Mouse (Mus musculus) lung, postnatal 14 days (tissue): ENCODE data around the gene 7530416G11Rik.

Experiments
- DNase-seq: peaks from one replicate; pipeline ENCODE4 v3.0.0; 2021

7530416G11Rik gene

GRCm38 (mm10) chr15:85503127-85503526 is at the start of gene 7530416G11Rik:
Gene 7530416G11Rik (minus strand): TSS chr15:85503227.
- DNase-seq = no peak

GRCm38 (mm10) chr15:85546500-85546899 is 43.5 kb upstream of the 7530416G11Rik start:
- no peak for DNase-seq

- no peak for DNase-seq
These were observed 42.3 kb upstream of the 7530416G11Rik start for GRCm38 (mm10) chr15:85545369-85545768.

- DNase-seq = no peak
These were observed 35.1 kb upstream of the 7530416G11Rik start for GRCm38 (mm10) chr15:85538170-85538569.

GRCm38 (mm10) chr15:85537151-85537550 is 34.1 kb upstream of the 7530416G11Rik start:
- DNase-seq = no peak

GRCm38 (mm10) chr15:85534646-85535045 is 31.6 kb upstream of the 7530416G11Rik start:
- no peak for DNase-seq

- DNase-seq = peak; percentile 45
These were observed 31.2 kb upstream of the 7530416G11Rik start for GRCm38 (mm10) chr15:85534215-85534614.

- peak; percentile 38 for DNase-seq
These were observed 29.0 kb upstream of the 7530416G11Rik start for GRCm38 (mm10) chr15:85532063-85532462.

GRCm38 (mm10) chr15:85529911-85530310 is 26.9 kb upstream of the 7530416G11Rik start:
- DNase-seq = no peak

- no peak for DNase-seq
These were observed 21.4 kb upstream of the 7530416G11Rik start for GRCm38 (mm10) chr15:85524404-85524950.

GRCm38 (mm10) chr15:85523173-85523991 is 20.4 kb upstream of the 7530416G11Rik start:
- DNase-seq = peak; percentile 73

GRCm38 (mm10) chr15:85519438-85519837 is 16.4 kb upstream of the 7530416G11Rik start:
- DNase-seq = no peak

- DNase-seq = no peak
These were observed 4.5 kb upstream of the 7530416G11Rik start for GRCm38 (mm10) chr15:85507370-85508014.

GRCm38 (mm10) chr15:85506680-85507079 is 3.7 kb upstream of the 7530416G11Rik start:
- no peak for DNase-seq

- peak; percentile 62 for DNase-seq
These were observed 2.3 kb upstream of the 7530416G11Rik start for GRCm38 (mm10) chr15:85505118-85505925.

GRCm38 (mm10) chr15:85500267-85500666 is 2.8 kb downstream of the 7530416G11Rik start:
- DNase-seq = no peak

GRCm38 (mm10) chr15:85497981-85498475 is 5.0 kb downstream of the 7530416G11Rik start:
- DNase-seq = no peak

- DNase-seq = no peak
These were observed 5.5 kb downstream of the 7530416G11Rik start for GRCm38 (mm10) chr15:85497548-85497947.

GRCm38 (mm10) chr15:85494163-85494621 is 8.8 kb downstream of the 7530416G11Rik start:
- no peak for DNase-seq

GRCm38 (mm10) chr15:85489751-85490150 is 13.3 kb downstream of the 7530416G11Rik start:
- DNase-seq = no peak

- DNase-seq = no peak
These were observed 14.1 kb downstream of the 7530416G11Rik start for GRCm38 (mm10) chr15:85488900-85489299.

- peak; percentile 57 for DNase-seq
These were observed 22.4 kb downstream of the 7530416G11Rik start for GRCm38 (mm10) chr15:85480630-85481029.

GRCm38 (mm10) chr15:85479919-85480318 is 23.1 kb downstream of the 7530416G11Rik start:
- peak; percentile 11 for DNase-seq
